In the genomic region with DNA sequence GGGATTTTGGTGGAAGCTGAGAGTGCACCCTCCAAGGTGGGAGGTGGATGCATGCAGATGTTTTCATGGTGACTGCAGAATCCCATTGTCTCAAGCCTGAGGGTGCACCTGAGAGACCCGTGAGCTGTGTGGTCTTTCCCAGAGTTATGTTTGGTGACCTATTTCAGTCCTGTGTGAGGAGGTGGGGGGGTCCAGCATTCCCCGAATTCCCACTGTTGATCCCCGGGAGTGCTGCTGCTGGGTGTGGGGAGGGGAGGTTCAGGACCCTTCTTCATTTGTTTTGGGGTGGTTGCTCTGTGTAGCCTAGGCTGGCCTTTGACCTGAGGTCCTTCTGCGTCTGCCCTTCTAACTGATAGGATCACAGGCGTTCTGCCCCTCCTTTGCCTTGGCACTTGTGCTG, we compare ENCODE assay signal across 13 mouse cellular contexts. TPM values are rescaled to one million over a fixed set of nuclear protein-coding genes. Genes with fewer than 3 reads are reported as not detected.
DNase-seq lines count a peak whose midpoint lies in the region; ATAC-seq and TF ChIP-seq lines count a peak whose summit lies in the region.
"Had no signal": no experiment of that assay in that cellular context is flagged by ENCODE, and none has a peak within 500 bp of the region (broad histone marks: within the 10 kb centered on the region; RNA-seq: fewer than 3 reads in every experiment).

No protein-coding gene starts in this region.

- H3K9ac ChIP-seq in hindbrain, embryonic 16.5 days (ENCODE audit: low read depth, low read length) = peak overlapping the region; percentile 22
- no peak overlapping the region; the same call in 1 of the 2 replicates for H3K9ac ChIP-seq in limb, embryonic 13.5 days

- peak overlapping the region; percentile 95 for H3K27ac ChIP-seq in layer of hippocampus, adult 2 months
- peak overlapping the region; percentile 71 for H3K27ac ChIP-seq in hindbrain, embryonic 16.5 days (ENCODE audit: low read depth, low read length)
- peak overlapping the region; percentile 86; the same call in 1 of the 2 replicates for H3K27ac ChIP-seq in limb, embryonic 13.5 days
- H3K27ac ChIP-seq in olfactory bulb, adult 2 months (ENCODE audit: insufficient read depth, low read depth, low read length) = peak overlapping the region; percentile 93; the same call in 1 of the 2 replicates
- no peak overlapping the region; the same call in 1 of the 2 replicates for H3K27ac ChIP-seq in gastrocnemius, adult 2 months

- H3K27me3 ChIP-seq in hindbrain, embryonic 16.5 days (replicated peaks; ENCODE audit: control insufficient read depth, insufficient read depth, low read length) = no peaks in the 10 kb centered on the region
- H3K27me3 ChIP-seq in limb, embryonic 13.5 days = no peaks in the 10 kb centered on the region

- peaks cover 34% of the 10 kb centered on the region for H3K4me1 ChIP-seq in hindbrain, embryonic 16.5 days (ENCODE audit: control insufficient read depth, insufficient read depth, low read depth, low read length)
- peaks cover 59% of the 10 kb centered on the region for H3K4me1 ChIP-seq in limb, embryonic 13.5 days
- H3K4me1 ChIP-seq in olfactory bulb, adult 2 months (ENCODE audit: control insufficient read depth, insufficient read depth, low read length) = peaks cover 49% of the 10 kb centered on the region

- ATAC-seq in hindbrain, embryonic 16.5 days = no peak
- ATAC-seq in limb, embryonic 13.5 days (ENCODE audit: low FRiP score, low read depth) = no peak

- intact Hi-C loops in gastrocnemius, adult 2 months (cut with DNase I) = no loop called here

- no peak for DNase-seq in layer of hippocampus, adult 2 months (ENCODE audit: low spot score in 2 of 2)
- no peak for DNase-seq in layer of hippocampus, postnatal 36 days
- no peak for DNase-seq in thymus, postnatal 25 days
- DNase-seq in embryo, embryonic 11 days = no peak
- DNase-seq in gastrocnemius, adult 2 months = no peak
- DNase-seq: left cerebral cortex, postnatal 4 days; lung, adult 2 months; retina, postnatal 1 day had no signal

- H3K4me2 ChIP-seq in hindbrain, embryonic 16.5 days (ENCODE audit: low read length) = peak overlapping the region; percentile 19
- H3K4me2 ChIP-seq in limb, embryonic 13.5 days (replicated peaks) = peak overlapping the region; percentile 52

- no peak for TF ChIP-seq CTCF in layer of hippocampus, adult 2 months (conservative IDR thresholded peaks at IDR 0.05)
- TF ChIP-seq CTCF in olfactory bulb, adult 2 months (IDR thresholded peaks at IDR 0.05; ENCODE audit: insufficient read depth, low read depth, low read length) = no peak
- TF ChIP-seq CTCF in gastrocnemius, adult 2 months (IDR thresholded peaks at IDR 0.05) = no peak

- TF ChIP-seq POLR2A in olfactory bulb, adult 2 months (IDR thresholded peaks at IDR 0.05; ENCODE audit: insufficient read depth, low read depth, low read length) = no peak

- no peaks in the 10 kb centered on the region for H3K9me3 ChIP-seq in hindbrain, embryonic 16.5 days (ENCODE audit: control insufficient read depth, low read length)
- H3K9me3 ChIP-seq in limb, embryonic 13.5 days = no peaks in the 10 kb centered on the region

- H3K36me3 ChIP-seq in hindbrain, embryonic 16.5 days (ENCODE audit: control insufficient read depth, insufficient read depth, low read length) = peaks cover 14% of the 10 kb centered on the region
- H3K36me3 ChIP-seq in limb, embryonic 13.5 days = peaks cover 38% of the 10 kb centered on the region

- H3K4me3 ChIP-seq in layer of hippocampus, adult 2 months = no peak overlapping the region
- no peak overlapping the region for H3K4me3 ChIP-seq in hindbrain, embryonic 16.5 days (ENCODE audit: low read length)
- H3K4me3 ChIP-seq in limb, embryonic 13.5 days = no peak overlapping the region
- peak overlapping the region; percentile 2; the same call in 1 of the 2 replicates for H3K4me3 ChIP-seq in olfactory bulb, adult 2 months (ENCODE audit: insufficient read depth, low read depth, low read length)
- H3K4me3 ChIP-seq in gastrocnemius, adult 2 months = no peak overlapping the region

- 92% methylated on average over 5 of the region's 5 CpGs for WGBS in hindbrain, embryonic 16.5 days
- WGBS in limb, embryonic 13.5 days = 87% methylated on average over 5 of the region's 5 CpGs
- WGBS in olfactory bulb, adult 2 months = 75% methylated on average over 5 of the region's 5 CpGs

RNA-seq across cellular contexts. Expression of gene Fam118a, which starts 15.0 kb away (rescaled TPM):
- 10 to 100 TPM; 26.9 to 35.9 TPM for total RNA-seq in layer of hippocampus, adult 2 months (2021)
- 10 to 100 TPM; 33.9 to 34.8 TPM for total RNA-seq in layer of hippocampus, postnatal 36 days (2021)
- 30.3 and 30.8 TPM in 2 replicates for polyA plus RNA-seq in hindbrain, embryonic 16.5 days (2015; fragmentation: Nextera tagmentation; extraction: Ambion mirVana)
- 27.1 and 28.3 TPM in 2 replicates for polyA plus RNA-seq in limb, embryonic 13.5 days (2015; fragmentation: Nextera tagmentation; extraction: Ambion mirVana)
- not detected in 2 replicates for polyA plus RNA-seq in olfactory bulb, adult 2 months (2012; ENCODE audit: insufficient read depth, insufficient read length, low replicate concordance, missing spikeins)
- total RNA-seq in gastrocnemius, adult 2 months (2021) = 1 to 10 TPM; 4.7 to 5.9 TPM

RNA-seq across cellular contexts. Expression of gene Upk3a, which starts 26.8 kb away (rescaled TPM):
- not detected for total RNA-seq in layer of hippocampus, adult 2 months (2021)
- not detected for total RNA-seq in layer of hippocampus, postnatal 36 days (2021)
- 1.7 and 2.1 TPM in 2 replicates for polyA plus RNA-seq in hindbrain, embryonic 16.5 days (2015; fragmentation: Nextera tagmentation; extraction: Ambion mirVana)
- not detected in 2 replicates for polyA plus RNA-seq in limb, embryonic 13.5 days (2015; fragmentation: Nextera tagmentation; extraction: Ambion mirVana)
- not detected in 2 replicates for polyA plus RNA-seq in olfactory bulb, adult 2 months (2012; ENCODE audit: insufficient read depth, insufficient read length, low replicate concordance, missing spikeins)
- not detected for total RNA-seq in gastrocnemius, adult 2 months (2021)
- total RNA-seq: adrenal gland, postnatal 14 days; common myeloid progenitor, adult 5-6 weeks had no signal

RNA-seq across cellular contexts. Expression of gene 5031439G07Rik, which starts 55.4 kb away (rescaled TPM):
- 10 to 100 TPM; 85.0 to 95.0 TPM for total RNA-seq in layer of hippocampus, adult 2 months (2021)
- total RNA-seq in layer of hippocampus, postnatal 36 days (2021) = 100 to 1,000 TPM in 1 of 2 experiments, 10 to 100 TPM in 1; 93.1 to 105 TPM
- polyA plus RNA-seq in hindbrain, embryonic 16.5 days (2015; fragmentation: Nextera tagmentation; extraction: Ambion mirVana) = 24.1 and 24.4 TPM in 2 replicates
- 8.0 and 9.1 TPM in 2 replicates for polyA plus RNA-seq in limb, embryonic 13.5 days (2015; fragmentation: Nextera tagmentation; extraction: Ambion mirVana)
- not detected in 2 replicates for polyA plus RNA-seq in olfactory bulb, adult 2 months (2012; ENCODE audit: insufficient read depth, insufficient read length, low replicate concordance, missing spikeins)
- total RNA-seq in gastrocnemius, adult 2 months (2021) = 100 to 1,000 TPM in 1 of 2 experiments, 10 to 100 TPM in 1; 67.5 to 103 TPM

Comparison
In these comparisons a context has a peak if more than half of its experiments do, and no peak if none do; other contexts are left out.
1. RNA of gene Fam118a, which starts 15.0 kb away (total RNA-seq): 26.9 to 35.9 TPM in layer of hippocampus, adult 2 months and 33.9 to 34.8 TPM in layer of hippocampus, postnatal 36 days; 4.7 to 5.9 TPM in gastrocnemius, adult 2 months; every median in the first group is over 4 times any median in the second.